Mouse (Mus musculus) C2C12 (cell line): ENCODE measurements around the gene Mx1. TPM values are rescaled to one million over a fixed set of nuclear protein-coding genes. Genes with fewer than 3 reads are reported as not detected.

Experiments
- H3K27me3 ChIP-seq: one replicate; pipeline ENCODE4 v1.6.1; 2011; ENCODE audit not compliant: control insufficient read depth, insufficient read depth, insufficient read length
- H3K36me3 ChIP-seq: one replicate; pipeline ENCODE4 v1.6.1; 2011; ENCODE audit not compliant: control insufficient read depth, insufficient read depth
- H3K4me3 ChIP-seq: one replicate; pipeline ENCODE4 v1.5.1; 2011; ENCODE audit warnings: mild to moderate bottlenecking, control low read depth; ENCODE audit not compliant: poor library complexity, insufficient read depth, severe bottlenecking
- H3K79me2 ChIP-seq: one replicate; pipeline ENCODE4 v1.6.1; 2011; ENCODE audit not compliant: control insufficient read depth, insufficient read depth
- H3K79me3 ChIP-seq: one replicate; pipeline ENCODE4 v1.6.1; 2011; ENCODE audit warnings: low read depth, control low read depth
- H3ac ChIP-seq: one replicate; pipeline ENCODE3; 2011; ENCODE audit warnings: low read depth; ENCODE audit not compliant: control insufficient read depth, insufficient read length
- CEBPB ChIP-seq: IDR thresholded peaks from one replicate; pipeline ENCODE4 v1.6.1; 2011; ENCODE audit warnings: low read depth, mild to moderate bottlenecking, control low read depth, moderate library complexity
- CTCF ChIP-seq: IDR thresholded peaks from one replicate; pipeline ENCODE4 v1.5.1; 2011; ENCODE audit not compliant: control insufficient read depth, insufficient read depth, insufficient read length
- FOSL1 ChIP-seq: IDR thresholded peaks from one replicate; pipeline ENCODE4 v1.8.0; 2011; ENCODE audit warnings: mild to moderate bottlenecking, low read length; ENCODE audit not compliant: poor library complexity, insufficient read depth, severe bottlenecking
- MAX ChIP-seq: IDR thresholded peaks from one replicate; pipeline ENCODE4 v1.6.1; 2011; ENCODE audit warnings: mild to moderate bottlenecking, control low read depth
- MYOD1 ChIP-seq: IDR thresholded peaks from one replicate; pipeline ENCODE4 v1.6.1; 2011; ENCODE audit warnings: low read depth; ENCODE audit not compliant: control insufficient read depth, insufficient read length
- MYOG ChIP-seq: IDR thresholded peaks from one replicate; pipeline ENCODE4 v1.6.1; 2011; ENCODE audit not compliant: control insufficient read depth, insufficient read length; ENCODE audit errors: extremely low read depth
- USF1 ChIP-seq: IDR thresholded peaks from one replicate; pipeline ENCODE4 v1.6.1; 2011; ENCODE audit warnings: low read depth, mild to moderate bottlenecking, control low read depth, moderate library complexity
- polyA plus RNA-seq: library from polyadenylated mRNA; unstranded; fragments of >200 nt; fragmentation: generic; extraction: Trizol; gene quantifications from one replicate; pipeline ENCODE4 v1.2.1, GENCODE M21; 2012; ENCODE audit warnings: missing spikeins

The Mx1 gene
- polyA plus RNA-seq, 1 experiment: 0.06 TPM

DNA sequence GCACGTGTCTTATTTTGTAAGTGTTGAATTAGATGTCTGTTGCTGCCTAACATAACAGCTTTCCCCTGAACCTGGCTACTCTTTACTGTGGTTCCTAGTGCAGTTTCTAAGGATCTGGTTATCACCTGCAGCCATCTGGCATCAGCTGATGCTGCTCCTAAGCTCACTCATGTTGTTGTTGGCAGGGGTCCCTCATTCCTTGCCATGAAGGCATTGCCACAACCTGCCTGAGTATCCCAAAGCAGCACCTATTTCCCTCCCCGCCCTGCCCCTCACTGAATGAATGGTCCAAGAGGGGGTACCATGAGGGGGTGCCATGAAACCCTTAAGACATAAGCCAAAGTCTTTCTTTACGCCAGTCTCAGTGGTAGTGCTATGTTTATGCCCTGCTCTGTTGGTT, 34.7 kb downstream of the Mx1 start:
- H3K79me2 ChIP-seq: no peaks in the 10 kb centered on the region
- H3K27me3 ChIP-seq: no peaks in the 10 kb centered on the region
- no peaks in the 10 kb centered on the region for H3K79me3 ChIP-seq
- TF ChIP-seq CEBPB (no peak), MAX (no peak), MYOD1 (no peak), USF1 (no peak), CTCF (no peak), MYOG (no peak), FOSL1 (no peak)
- no peak overlapping the region for H3ac ChIP-seq
- no peak overlapping the region for H3K4me3 ChIP-seq
- no peaks in the 10 kb centered on the region for H3K36me3 ChIP-seq

DNA sequence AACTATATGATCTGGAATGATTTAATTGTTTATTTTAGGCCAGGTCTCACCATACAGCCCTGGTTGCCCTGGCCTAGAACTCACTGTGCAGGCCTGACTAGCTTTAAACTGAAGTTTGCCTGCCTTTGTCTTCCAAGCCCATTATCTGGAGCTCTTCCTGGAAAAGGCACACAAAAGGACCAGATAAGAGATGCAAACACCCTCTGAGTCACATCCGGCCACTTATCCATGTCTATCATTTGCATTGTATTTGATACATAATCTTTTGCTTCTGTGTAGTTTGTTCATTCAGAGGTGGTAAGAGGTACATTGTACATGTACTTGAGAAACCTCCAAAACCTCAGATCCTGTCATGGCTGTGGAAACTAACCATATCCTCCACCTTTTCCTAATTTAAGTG, 39.1 kb downstream of the Mx1 start:
- TF ChIP-seq MAX: no peak
- no peak for TF ChIP-seq MYOD1
- TF ChIP-seq USF1: no peak
- TF ChIP-seq MYOG: no peak
- no peak for TF ChIP-seq FOSL1
- no peak for TF ChIP-seq CTCF
- no peak for TF ChIP-seq CEBPB
- H3K4me3 ChIP-seq: no peak overlapping the region
- H3K79me2 ChIP-seq: no peaks in the 10 kb centered on the region
- H3K27me3 ChIP-seq: no peaks in the 10 kb centered on the region
- no peaks in the 10 kb centered on the region for H3K36me3 ChIP-seq
- H3K79me3 ChIP-seq: no peaks in the 10 kb centered on the region
- no peak overlapping the region for H3ac ChIP-seq

DNA sequence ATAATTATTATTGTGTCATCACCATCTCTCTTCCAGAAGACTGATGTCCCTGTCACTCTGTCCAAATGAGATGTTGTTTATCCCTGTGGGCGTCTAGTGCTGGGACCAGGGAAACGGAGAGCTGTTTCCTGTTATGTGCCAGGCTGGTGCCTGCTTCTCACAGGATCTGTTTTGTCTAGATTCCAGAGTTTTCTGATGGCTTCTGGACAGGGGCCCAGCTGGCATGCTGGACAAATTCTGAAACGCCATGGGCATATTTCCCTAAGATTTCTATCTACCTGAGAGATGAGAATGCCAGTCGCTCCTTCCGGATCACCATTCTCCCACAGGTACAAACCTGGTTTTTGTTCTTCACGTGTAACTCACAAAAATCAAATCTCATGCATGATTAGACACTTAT, 41.0 kb downstream of the Mx1 start:
- H3K27me3 ChIP-seq: no peaks in the 10 kb centered on the region
- no peak overlapping the region for H3K4me3 ChIP-seq
- TF ChIP-seq MYOG: no peak
- no peak for TF ChIP-seq MAX
- TF ChIP-seq FOSL1: no peak
- no peak for TF ChIP-seq CTCF
- no peak for TF ChIP-seq USF1
- TF ChIP-seq CEBPB: no peak
- no peak for TF ChIP-seq MYOD1
- no peak overlapping the region for H3ac ChIP-seq
- no peaks in the 10 kb centered on the region for H3K36me3 ChIP-seq
- no peaks in the 10 kb centered on the region for H3K79me2 ChIP-seq
- no peaks in the 10 kb centered on the region for H3K79me3 ChIP-seq

DNA sequence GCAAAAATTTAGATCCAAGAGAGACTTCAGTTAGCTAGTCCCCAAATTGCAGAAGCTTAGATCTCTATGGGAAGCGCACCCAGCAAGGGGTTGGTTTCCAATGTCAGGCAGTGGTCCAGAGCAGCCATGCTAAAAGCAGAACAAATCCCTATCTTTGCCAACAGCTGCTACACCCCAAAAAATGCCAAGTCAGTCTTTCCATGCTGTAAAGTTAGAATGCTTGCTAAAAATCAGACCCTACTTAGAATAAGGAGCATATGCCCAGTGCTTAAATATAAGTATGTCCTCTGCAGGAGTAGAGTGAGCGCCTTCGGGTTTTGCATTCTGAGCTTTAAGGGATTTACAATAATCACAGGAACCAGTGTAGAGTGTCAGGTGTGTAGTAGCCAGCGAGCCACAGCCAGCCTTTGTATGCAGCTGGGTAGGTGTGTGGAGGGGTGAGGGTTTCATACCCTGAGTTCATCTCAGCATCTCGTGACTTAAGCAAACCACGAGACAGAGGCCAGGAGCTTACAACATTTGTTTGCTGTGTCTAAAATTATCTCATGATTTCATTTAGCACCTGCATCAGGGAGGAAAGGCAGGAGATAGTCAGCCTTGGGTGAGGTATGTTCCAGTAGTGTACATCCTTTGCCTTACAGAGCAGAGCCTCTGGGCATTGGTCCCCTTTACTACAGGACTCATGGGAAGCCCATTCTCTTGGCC, 43.8 kb downstream of the Mx1 start:
- no peak overlapping the region for H3K4me3 ChIP-seq
- no peaks in the 10 kb centered on the region for H3K27me3 ChIP-seq
- H3K79me2 ChIP-seq: no peaks in the 10 kb centered on the region
- no peak for TF ChIP-seq CTCF
- TF ChIP-seq MYOG: no peak
- no peak for TF ChIP-seq FOSL1
- no peak for TF ChIP-seq MAX
- no peak for TF ChIP-seq MYOD1
- TF ChIP-seq USF1: no peak
- no peak for TF ChIP-seq CEBPB
- H3K79me3 ChIP-seq: no peaks in the 10 kb centered on the region
- no peaks in the 10 kb centered on the region for H3K36me3 ChIP-seq
- H3ac ChIP-seq: no peak overlapping the region

DNA sequence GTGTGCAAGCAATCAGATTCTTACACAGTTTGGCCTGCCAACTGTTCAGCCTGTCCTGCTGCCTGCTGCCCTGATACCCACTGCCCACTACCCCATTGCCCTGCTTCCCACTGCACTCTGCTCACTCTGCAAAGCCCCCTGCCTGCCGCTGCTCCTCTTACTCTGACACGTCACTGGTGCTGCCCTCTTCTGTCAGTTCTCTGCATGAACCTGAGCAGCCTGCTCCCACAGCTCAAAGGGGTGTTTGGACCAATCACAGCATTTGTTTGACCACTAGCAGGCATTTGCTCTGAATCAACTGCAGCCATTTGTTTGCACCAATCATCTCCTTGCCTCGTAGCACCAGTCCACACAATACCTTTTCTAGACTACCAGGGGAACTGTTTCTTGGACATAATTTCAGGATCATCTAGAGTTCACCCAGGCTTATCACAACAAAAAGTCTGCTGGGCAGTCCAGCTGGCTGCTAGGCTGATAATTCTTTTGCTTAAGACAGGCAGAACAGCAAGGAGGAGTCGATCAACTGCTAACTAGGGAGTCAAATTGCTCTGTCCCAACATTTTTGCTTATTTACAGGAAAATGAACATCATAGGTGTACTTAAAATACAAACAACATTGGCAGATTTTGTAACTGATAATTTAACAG, 44.7 kb downstream of the Mx1 start:
- H3K79me3 ChIP-seq: no peaks in the 10 kb centered on the region
- TF ChIP-seq CTCF (peak; percentile 51), USF1 (no peak)

DNA sequence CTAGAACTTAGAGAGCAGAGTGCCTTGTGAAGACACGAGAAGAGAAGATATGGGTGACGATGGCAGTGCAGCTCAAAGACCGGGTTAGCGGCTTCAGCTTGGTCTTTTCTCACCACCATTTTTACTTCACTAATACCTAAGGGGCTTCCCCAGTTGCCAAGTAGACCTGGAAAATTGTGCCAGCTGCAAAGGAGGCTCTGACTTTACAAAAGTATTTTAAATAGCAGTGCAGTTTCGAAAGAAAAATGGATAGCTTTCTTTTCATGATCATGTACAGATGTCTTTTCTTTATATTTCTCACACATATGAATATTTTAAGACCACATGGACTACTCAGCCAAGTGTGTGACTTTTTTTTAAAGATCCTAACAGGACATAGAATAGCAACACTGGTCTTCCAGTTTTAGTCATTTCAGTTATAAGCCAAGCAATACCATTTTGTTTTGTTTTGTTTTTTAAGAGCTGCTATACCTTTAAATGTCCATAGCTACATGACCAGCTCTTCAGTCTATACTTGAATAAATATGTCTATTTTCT, 57.2 kb downstream of the Mx1 start:
- Histone ChIP-seq H3K79me3 (no peaks in the 10 kb centered on the region), H3K27me3 (no peaks in the 10 kb centered on the region), H3K36me3 (no peaks in the 10 kb centered on the region), H3K79me2 (no peaks in the 10 kb centered on the region), H3K4me3 (no peak overlapping the region), H3ac (no peak overlapping the region)
- TF ChIP-seq CEBPB (no peak), FOSL1 (no peak), MYOG (no peak), MAX (no peak), USF1 (no peak), CTCF (no peak), MYOD1 (no peak)

More for the DNA sequence above, 44.7 kb downstream of the Mx1 start:
- no peaks in the 10 kb centered on the region for H3K36me3 ChIP-seq
- no peaks in the 10 kb centered on the region for H3K79me2 ChIP-seq
- no peak overlapping the region for H3ac ChIP-seq
- H3K27me3 ChIP-seq: no peaks in the 10 kb centered on the region
- no peak overlapping the region for H3K4me3 ChIP-seq
